Mouse (Mus musculus): Measurements from ENCODE around the gene Cwc15.

- TF ChIP-seq POLR2A (IDR thresholded peaks at IDR 0.05; ENCODE audit: borderline replicate concordance, insufficient read depth, low read length) (no peak), CTCF (IDR thresholded peaks at IDR 0.05; ENCODE audit: borderline replicate concordance, insufficient read depth, low read depth, low read length) (no peak)
These were observed 21.3 kb downstream of the Cwc15 start for GRCm38 (mm10) chr9:14521695-14522094.

Measured in cerebellum, adult 2 months (tissue).